ENCODE assay signal across 9 mouse cellular contexts in the genomic region with DNA sequence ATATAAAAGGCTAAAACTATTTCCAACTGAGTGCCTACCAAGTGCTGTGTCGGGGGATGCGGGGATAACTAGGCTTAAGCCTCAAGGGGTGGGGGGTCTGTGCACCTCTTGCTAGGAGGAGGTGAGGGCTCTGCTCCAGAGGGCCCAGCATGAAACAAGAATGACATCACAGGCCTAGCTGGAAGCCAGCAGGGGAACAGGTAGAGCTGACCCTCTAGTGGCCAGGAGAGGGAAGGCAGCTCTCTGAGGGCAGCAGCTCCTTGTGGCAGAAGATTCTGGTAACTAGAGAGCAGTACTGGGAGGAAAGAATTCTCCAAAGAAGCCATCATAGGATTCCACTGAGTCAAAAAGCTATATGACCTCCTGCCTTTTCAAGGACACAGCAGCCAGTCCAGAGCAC. TPM values are rescaled to one million over a fixed set of nuclear protein-coding genes. Genes with fewer than 3 reads are reported as not detected.
DNase-seq lines count a peak whose midpoint lies in the region; ATAC-seq and TF ChIP-seq lines count a peak whose summit lies in the region.
"Had no signal": no experiment of that assay in that cellular context is flagged by ENCODE, and none has a peak within 500 bp of the region (broad histone marks: within the 10 kb centered on the region; RNA-seq: fewer than 3 reads in every experiment).

No protein-coding gene starts in this region.

- intact Hi-C loops in gastrocnemius, postnatal 36 days (cut with DNase I): no loop called here

- peak; percentile 77; the same call in 1 of the 2 replicates for TF ChIP-seq CTCF in spleen, adult 2 months (IDR thresholded peaks at IDR 0.05; ENCODE audit: extremely low read depth, insufficient read depth, insufficient read length, insufficient replicate concordance)

- no peak for TF ChIP-seq POLR2A in spleen, adult 2 months (IDR thresholded peaks at IDR 0.05; ENCODE audit: low read depth, low read length)

- H3K4me3 ChIP-seq in kidney, embryonic 16.5 days (ENCODE audit: low read length): no peak overlapping the region
- H3K4me3 ChIP-seq in lung, embryonic 16.5 days (ENCODE audit: low read length): no peak overlapping the region
- H3K4me3 ChIP-seq in spleen, adult 2 months (ENCODE audit: extremely low read depth, insufficient read depth, insufficient read length): no peak overlapping the region
- H3K4me3 ChIP-seq: lung, embryonic 15.5 days had no signal

- H3K4me1 ChIP-seq in kidney, embryonic 16.5 days (ENCODE audit: insufficient read depth, low read length): no peaks in the 10 kb centered on the region
- H3K4me1 ChIP-seq in lung, embryonic 16.5 days (replicated peaks; ENCODE audit: control insufficient read depth, insufficient read depth, low read length): no peaks in the 10 kb centered on the region
- H3K4me1 ChIP-seq in spleen, adult 2 months (ENCODE audit: control insufficient read depth, insufficient read depth, insufficient read length): no peaks in the 10 kb centered on the region; the same call in 1 of the 2 replicates
- H3K4me1 ChIP-seq: lung, embryonic 15.5 days had no signal

- no peaks in the 10 kb centered on the region for H3K36me3 ChIP-seq in kidney, embryonic 16.5 days (ENCODE audit: insufficient read depth, low read length)
- no peaks in the 10 kb centered on the region for H3K36me3 ChIP-seq in lung, embryonic 16.5 days (ENCODE audit: control insufficient read depth, insufficient read depth, low read length)
- peaks cover 9% of the 10 kb centered on the region for H3K36me3 ChIP-seq in spleen, adult 2 months (ENCODE audit: control insufficient read depth, insufficient read depth, low read length)

- no peak overlapping the region for H3K9ac ChIP-seq in kidney, embryonic 16.5 days (replicated peaks; ENCODE audit: low read length)
- H3K9ac ChIP-seq in lung, embryonic 16.5 days (ENCODE audit: low read length): no peak overlapping the region
- H3K9ac ChIP-seq: lung, embryonic 15.5 days had no signal

- peak; percentile 70 for DNase-seq in kidney, adult 18-20 months
- peak; percentile 53 to 67 for DNase-seq in CD8-positive naive resting alpha-beta T cell, adult 2 months (ENCODE audit: low read depth in 2 of 2, low spot score in 2 of 2)
- DNase-seq in adrenal gland, postnatal 14 days: peak; percentile 56
- DNase-seq in spleen, adult 2 months (ENCODE audit: low read depth in 1 of 2, low spot score in 2 of 2): peak in 1 of 2 experiments; percentile 71
- no peak for DNase-seq in gastrocnemius, postnatal 36 days

- ATAC-seq in kidney, embryonic 16.5 days (ENCODE audit: low FRiP score, low TSS enrichment): no peak
- ATAC-seq in erythroid progenitor cell, adult 5-6 weeks (replicated peaks; ENCODE audit: low FRiP score, poor library complexity, severe bottlenecking): 0 out of 2 replicates have a peak, but pooled peaks have one; percentile 38
- ATAC-seq in lung, embryonic 16.5 days (ENCODE audit: low read depth): peak; percentile 41; the same call in 1 of the 2 replicates

- H3K9me3 ChIP-seq in kidney, embryonic 16.5 days (ENCODE audit: low read length): no peaks in the 10 kb centered on the region
- H3K9me3 ChIP-seq in lung, embryonic 16.5 days (ENCODE audit: control insufficient read depth, low read length): no peaks in the 10 kb centered on the region
- H3K9me3 ChIP-seq: lung, embryonic 15.5 days had no signal

- H3K4me2 ChIP-seq in kidney, embryonic 16.5 days (replicated peaks; ENCODE audit: low read depth, low read length): no peak overlapping the region
- no peak overlapping the region for H3K4me2 ChIP-seq in lung, embryonic 16.5 days (ENCODE audit: low read depth, low read length)
- H3K4me2 ChIP-seq: lung, embryonic 15.5 days had no signal

- 59% methylated on average over 2 of the region's 2 CpGs for WGBS in kidney, embryonic 16.5 days
- WGBS in lung, embryonic 16.5 days: 63% methylated on average over 2 of the region's 2 CpGs
- 92% methylated on average over 2 of the region's 2 CpGs for WGBS in spleen, adult 2 months

- H3K27ac ChIP-seq in kidney, embryonic 16.5 days (ENCODE audit: low read length): no peak overlapping the region
- H3K27ac ChIP-seq in lung, embryonic 16.5 days (ENCODE audit: low read length): no peak overlapping the region
- H3K27ac ChIP-seq in spleen, adult 2 months (ENCODE audit: insufficient read depth, low read length): no peak overlapping the region
- H3K27ac ChIP-seq: lung, embryonic 15.5 days had no signal

- H3K27me3 ChIP-seq in kidney, embryonic 16.5 days (ENCODE audit: insufficient read depth, low read length): no peaks in the 10 kb centered on the region
- no peaks in the 10 kb centered on the region for H3K27me3 ChIP-seq in lung, embryonic 16.5 days (ENCODE audit: control insufficient read depth, insufficient read depth, low read depth, low read length)
- H3K27me3 ChIP-seq in spleen, adult 2 months (ENCODE audit: control insufficient read depth, insufficient read depth, low read length): no peaks in the 10 kb centered on the region
- H3K27me3 ChIP-seq: lung, embryonic 15.5 days had no signal

RNA-seq across cellular contexts. Expression of a gene that starts 10.3 kb away (rescaled TPM):
- polyA plus RNA-seq in kidney, embryonic 16.5 days (2015; fragmentation: Nextera tagmentation; extraction: Ambion mirVana): 9.2 and 10.3 TPM in 2 replicates
- 17.4 and 19.6 TPM in 2 replicates for total RNA-seq in adrenal gland, postnatal 14 days (2021)
- 15.1 and 18.0 TPM in 2 replicates for total RNA-seq in erythroid progenitor cell, adult 5-6 weeks (2015; ENCODE audit: low replicate concordance)
- 4.2 and 5.5 TPM in 2 replicates for total RNA-seq in erythroid progenitor cell, adult 5-6 weeks (2017; ENCODE audit: low replicate concordance)
- polyA plus RNA-seq in lung, embryonic 16.5 days (2015; fragmentation: Nextera tagmentation; extraction: Ambion mirVana): 9.8 and 10.2 TPM in 2 replicates
- 26.8 and 27.5 TPM in 2 replicates for polyA plus RNA-seq in spleen, adult 2 months (2012; rRNA removed)
- total RNA-seq in gastrocnemius, postnatal 36 days (2021): 10 to 100 TPM; 10.6 to 11.8 TPM

RNA-seq across cellular contexts. Expression of a gene that starts 38.7 kb away (rescaled TPM):
- polyA plus RNA-seq in kidney, embryonic 16.5 days (2015; fragmentation: Nextera tagmentation; extraction: Ambion mirVana): 17.8 and 18.7 TPM in 2 replicates
- total RNA-seq in adrenal gland, postnatal 14 days (2021): 19.3 and 31.5 TPM in 2 replicates
- 2.1 and 7.6 TPM in 2 replicates for total RNA-seq in erythroid progenitor cell, adult 5-6 weeks (2015; ENCODE audit: low replicate concordance)
- total RNA-seq in erythroid progenitor cell, adult 5-6 weeks (2017; ENCODE audit: low replicate concordance): 3.0 and 4.8 TPM in 2 replicates
- 14.1 and 15.7 TPM in 2 replicates for polyA plus RNA-seq in lung, embryonic 16.5 days (2015; fragmentation: Nextera tagmentation; extraction: Ambion mirVana)
- polyA plus RNA-seq in spleen, adult 2 months (2012; rRNA removed): 90.0 and 101 TPM in 2 replicates
- total RNA-seq in gastrocnemius, postnatal 36 days (2021): 1 to 10 TPM; 4.6 to 4.8 TPM

Comparison
In these comparisons a context has a peak if more than half of its experiments do, and no peak if none do; other contexts are left out.
1. DNase-seq: peak in kidney, adult 18-20 months (single experiment), CD8-positive naive resting alpha-beta T cell, adult 2 months (2 of 2) and adrenal gland, postnatal 14 days (single experiment); none in gastrocnemius, postnatal 36 days (0 of 2).